ENCODE assay signal across 18 mouse cellular contexts in the genomic region with DNA sequence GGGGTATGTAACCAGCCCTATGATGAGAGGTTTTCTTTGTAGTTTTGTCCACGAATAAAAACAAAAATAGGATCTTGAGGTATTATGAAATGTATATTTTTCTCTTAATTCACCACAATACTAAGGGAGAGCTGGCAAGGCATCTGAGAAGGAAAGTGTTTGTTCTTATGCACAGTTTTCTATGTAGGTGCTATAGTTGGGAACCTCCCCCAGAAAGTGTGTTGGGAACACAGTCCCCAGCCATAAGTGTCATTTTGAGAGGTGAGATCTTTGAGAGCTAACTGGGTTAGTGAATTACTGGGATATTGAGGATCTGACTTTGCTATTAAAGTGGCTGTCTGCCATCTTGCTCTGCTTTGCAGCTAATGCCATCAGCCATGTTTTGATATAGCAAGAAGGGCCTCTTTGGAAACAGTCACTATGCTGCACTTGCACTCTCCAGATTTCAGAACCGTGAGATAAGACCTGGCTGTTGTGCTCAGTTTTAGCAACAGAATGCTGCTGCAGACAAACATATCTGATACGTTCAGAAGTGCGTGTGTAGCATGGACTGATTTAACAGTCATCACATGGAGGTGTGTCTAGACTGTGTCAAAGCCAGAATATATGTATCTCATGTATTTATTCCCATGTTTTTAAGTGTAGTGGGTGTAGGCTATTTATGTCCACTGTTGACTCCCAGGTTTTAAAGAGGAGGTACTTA. TPM values are rescaled to one million over a fixed set of nuclear protein-coding genes. Genes with fewer than 3 reads are reported as not detected.
DNase-seq lines count a peak whose midpoint lies in the region; ATAC-seq and TF ChIP-seq lines count a peak whose summit lies in the region.
"Had no signal": no experiment of that assay in that cellular context is flagged by ENCODE, and none has a peak within 500 bp of the region (broad histone marks: within the 10 kb centered on the region; RNA-seq: fewer than 3 reads in every experiment).

No protein-coding gene starts in this region.

- H3K9me3 ChIP-seq in liver, embryonic 11.5 days (ENCODE audit: control insufficient read depth, low read length): no peaks in the 10 kb centered on the region
- no peaks in the 10 kb centered on the region for H3K9me3 ChIP-seq in heart, embryonic 10.5 days
- H3K9me3 ChIP-seq in heart, postnatal 0 days (replicated peaks; ENCODE audit: control insufficient read depth, low read length): no peaks in the 10 kb centered on the region
- H3K9me3 ChIP-seq in midbrain, embryonic 16.5 days (replicated peaks; ENCODE audit: control insufficient read depth, low read length, poor library complexity, severe bottlenecking): no peaks in the 10 kb centered on the region
- H3K9me3 ChIP-seq in limb, embryonic 10.5 days (replicated peaks): no peaks in the 10 kb centered on the region
- H3K9me3 ChIP-seq in midbrain, postnatal 0 days (ENCODE audit: low read length): no peaks in the 10 kb centered on the region
- H3K9me3 ChIP-seq: hindbrain, embryonic 10.5 days; neural tube, embryonic 13.5 days had no signal

- no peak overlapping the region for H3K4me3 ChIP-seq in liver, embryonic 11.5 days (ENCODE audit: low read depth, low read length)
- no peak overlapping the region for H3K4me3 ChIP-seq in heart, embryonic 10.5 days
- H3K4me3 ChIP-seq in heart, postnatal 0 days (ENCODE audit: low read depth, low read length): no peak overlapping the region
- H3K4me3 ChIP-seq in midbrain, embryonic 16.5 days (ENCODE audit: low read depth, low read length): no peak overlapping the region
- no peak overlapping the region for H3K4me3 ChIP-seq in limb, embryonic 10.5 days
- no peak overlapping the region for H3K4me3 ChIP-seq in midbrain, postnatal 0 days (ENCODE audit: low read depth, low read length)
- H3K4me3 ChIP-seq: hindbrain, embryonic 10.5 days; neural tube, embryonic 13.5 days had no signal

- peak; percentile 54; the same call in 1 of the 2 replicates for ATAC-seq in liver, embryonic 11.5 days (replicated peaks; ENCODE audit: low FRiP score)
- ATAC-seq in heart, postnatal 0 days (ENCODE audit: insufficient read depth, low read depth): peak; percentile 77
- ATAC-seq in midbrain, embryonic 16.5 days: no peak
- no peak for ATAC-seq in midbrain, postnatal 0 days (ENCODE audit: low FRiP score)

- peak; percentile 66 for TF ChIP-seq EP300 in heart, postnatal 0 days (IDR thresholded peaks at IDR 0.05; ENCODE audit: low read depth)

- no peak overlapping the region for H3K4me2 ChIP-seq in liver, embryonic 11.5 days
- peak overlapping the region; percentile 23; the same call in 1 of the 2 replicates for H3K4me2 ChIP-seq in heart, postnatal 0 days (ENCODE audit: low read depth, low read length)
- no peak overlapping the region for H3K4me2 ChIP-seq in midbrain, embryonic 16.5 days (ENCODE audit: low read length)
- H3K4me2 ChIP-seq in midbrain, postnatal 0 days (ENCODE audit: low read depth, low read length, poor library complexity, severe bottlenecking): no peak overlapping the region
- H3K4me2 ChIP-seq: midbrain, embryonic 11.5 days; neural tube, embryonic 13.5 days had no signal

- H3K36me3 ChIP-seq in liver, embryonic 11.5 days (ENCODE audit: control insufficient read depth, insufficient read depth, low read length): no peaks in the 10 kb centered on the region
- H3K36me3 ChIP-seq in heart, embryonic 10.5 days: no peaks in the 10 kb centered on the region
- H3K36me3 ChIP-seq in heart, postnatal 0 days (replicated peaks; ENCODE audit: control insufficient read depth, insufficient read depth, low read length): no peaks in the 10 kb centered on the region
- H3K36me3 ChIP-seq in midbrain, embryonic 16.5 days (ENCODE audit: control insufficient read depth, insufficient read depth, low read length): no peaks in the 10 kb centered on the region
- no peaks in the 10 kb centered on the region for H3K36me3 ChIP-seq in limb, embryonic 10.5 days
- H3K36me3 ChIP-seq in midbrain, postnatal 0 days (ENCODE audit: insufficient read depth, low read length): no peaks in the 10 kb centered on the region
- H3K36me3 ChIP-seq: G1E; hindbrain, embryonic 10.5 days; neural tube, embryonic 13.5 days had no signal

- DNase-seq in liver, embryonic 11.5 days (ENCODE audit: low spot score): no peak
- no peak for DNase-seq in liver
- DNase-seq in Muller cell, postnatal 12 days (ENCODE audit: inconsistent ontology term): peak; percentile 48
- DNase-seq in heart, embryonic 10.5 days (ENCODE audit: low spot score): peak; percentile 80
- peak; percentile 74 for DNase-seq in heart, postnatal 0 days (ENCODE audit: low spot score)
- no peak for DNase-seq in limb, embryonic 10.5 days (ENCODE audit: low spot score)
- no peak for DNase-seq in midbrain, postnatal 0 days (ENCODE audit: low spot score)
- DNase-seq: cerebellum, adult 11-12 months; cerebellum, postnatal 25 days; kidney, adult 18-20 months; spleen, adult 18-20 months; thymus, adult 2 months had no signal

- TF ChIP-seq CTCF in heart, postnatal 0 days (IDR thresholded peaks at IDR 0.05; ENCODE audit: low read depth): no peak
- no peak for TF ChIP-seq CTCF in midbrain, postnatal 0 days (IDR thresholded peaks at IDR 0.05)

- no peak overlapping the region for H3K27ac ChIP-seq in liver, embryonic 11.5 days (ENCODE audit: low read depth, low read length)
- peak overlapping the region; percentile 19; the same call in 1 of the 2 replicates for H3K27ac ChIP-seq in heart, embryonic 10.5 days
- peak overlapping the region; percentile 71 for H3K27ac ChIP-seq in heart, postnatal 0 days (ENCODE audit: low read depth)
- no peak overlapping the region for H3K27ac ChIP-seq in midbrain, embryonic 16.5 days (ENCODE audit: low read length)
- no peak overlapping the region for H3K27ac ChIP-seq in limb, embryonic 10.5 days
- H3K27ac ChIP-seq in midbrain, postnatal 0 days (ENCODE audit: low read depth, low read length): no peak overlapping the region
- H3K27ac ChIP-seq: hindbrain, embryonic 10.5 days; kidney, postnatal 0 days; neural tube, embryonic 13.5 days had no signal

- peaks cover 9% of the 10 kb centered on the region for H3K27me3 ChIP-seq in liver, embryonic 11.5 days (replicated peaks; ENCODE audit: control insufficient read depth, insufficient read depth, low read length)
- H3K27me3 ChIP-seq in heart, embryonic 10.5 days (ENCODE audit: insufficient read depth, poor library complexity, severe bottlenecking): peaks cover 6% of the 10 kb centered on the region; the same call in 1 of the 2 replicates
- no peaks in the 10 kb centered on the region for H3K27me3 ChIP-seq in heart, postnatal 0 days (ENCODE audit: control insufficient read depth, insufficient read depth, low read length)
- H3K27me3 ChIP-seq in midbrain, embryonic 16.5 days (ENCODE audit: control insufficient read depth, insufficient read depth, low read depth, low read length): no peaks in the 10 kb centered on the region; the same call in none of the 2 replicates
- peaks cover 20% of the 10 kb centered on the region for H3K27me3 ChIP-seq in limb, embryonic 10.5 days (ENCODE audit: low read depth, poor library complexity, severe bottlenecking)
- H3K27me3 ChIP-seq in midbrain, postnatal 0 days (ENCODE audit: insufficient read depth, low read length): no peaks in the 10 kb centered on the region

- 55% methylated on average over 4 of the region's 4 CpGs for WGBS in liver, embryonic 11.5 days
- WGBS in heart, embryonic 10.5 days: 31% methylated on average over 4 of the region's 4 CpGs
- WGBS in heart, postnatal 0 days: 22% methylated on average over 4 of the region's 4 CpGs
- WGBS in midbrain, embryonic 16.5 days: 81% methylated on average over 4 of the region's 4 CpGs
- 86% methylated on average over 4 of the region's 4 CpGs for WGBS in limb, embryonic 10.5 days
- WGBS in midbrain, postnatal 0 days: 79% methylated on average over 4 of the region's 4 CpGs

- no peak overlapping the region for H3K9ac ChIP-seq in liver, embryonic 11.5 days (ENCODE audit: low read depth, low read length)
- no peak overlapping the region for H3K9ac ChIP-seq in heart, postnatal 0 days (replicated peaks; ENCODE audit: low read depth, low read length)
- H3K9ac ChIP-seq in midbrain, embryonic 16.5 days (ENCODE audit: low read depth, low read length): no peak overlapping the region
- no peak overlapping the region for H3K9ac ChIP-seq in midbrain, postnatal 0 days (replicated peaks; ENCODE audit: low read length, poor library complexity, severe bottlenecking)
- H3K9ac ChIP-seq: neural tube, embryonic 13.5 days had no signal

- no peaks in the 10 kb centered on the region for H3K4me1 ChIP-seq in liver, embryonic 11.5 days (replicated peaks; ENCODE audit: control insufficient read depth, insufficient read depth, low read length)
- peaks cover 26% of the 10 kb centered on the region for H3K4me1 ChIP-seq in heart, embryonic 10.5 days
- peaks cover 41% of the 10 kb centered on the region for H3K4me1 ChIP-seq in heart, postnatal 0 days (ENCODE audit: control insufficient read depth, insufficient read depth)
- H3K4me1 ChIP-seq in midbrain, embryonic 16.5 days (ENCODE audit: control insufficient read depth, insufficient read depth, low read length): peaks cover 9% of the 10 kb centered on the region
- peaks cover 24% of the 10 kb centered on the region for H3K4me1 ChIP-seq in limb, embryonic 10.5 days
- peaks cover 5% of the 10 kb centered on the region; the same call in 1 of the 2 replicates for H3K4me1 ChIP-seq in midbrain, postnatal 0 days (ENCODE audit: insufficient read depth, low read length)

RNA-seq across cellular contexts. Expression of gene Otud1, which starts 5.7 kb away (rescaled TPM):
- polyA plus RNA-seq in liver, embryonic 11.5 days (2014; fragmentation: Nextera tagmentation; extraction: Ambion mirVana): 0.62 and 0.95 TPM in 2 replicates
- polyA plus RNA-seq in heart, embryonic 10.5 days (2016; fragmentation: Nextera tagmentation; extraction: Ambion mirVana): 3.1 and 4.1 TPM in 2 replicates
- total RNA-seq in heart, postnatal 0 days (2014; rRNA removed; ENCODE audit: low replicate concordance): 10.6 and 38.4 TPM in 2 replicates
- polyA plus RNA-seq in heart, postnatal 0 days (2015; fragmentation: Nextera tagmentation; extraction: Ambion mirVana): 4.4 and 5.6 TPM in 2 replicates
- polyA plus RNA-seq in midbrain, embryonic 16.5 days (2015; fragmentation: Nextera tagmentation; extraction: Ambion mirVana): 0.80 and 1.1 TPM in 2 replicates
- polyA plus RNA-seq in limb, embryonic 10.5 days (2016; fragmentation: Nextera tagmentation; extraction: Ambion mirVana): 0.39 and 0.41 TPM in 2 replicates
- total RNA-seq in midbrain, postnatal 0 days (2014; rRNA removed): 6.4 and 9.4 TPM in 2 replicates
- 1.7 and 2.0 TPM in 2 replicates for polyA plus RNA-seq in midbrain, postnatal 0 days (2015; fragmentation: Nextera tagmentation; extraction: Ambion mirVana)
- polyA plus RNA-seq: G1E had no signal

Comparison
In these comparisons a context has a peak if more than half of its experiments do, and no peak if none do; other contexts are left out.
1. ATAC-seq: peak in liver, embryonic 11.5 days (single experiment) and heart, postnatal 0 days (single experiment); none in midbrain, embryonic 16.5 days (single experiment) and midbrain, postnatal 0 days (single experiment).
2. DNase-seq: peak in Muller cell, postnatal 12 days (single experiment), heart, embryonic 10.5 days (single experiment) and heart, postnatal 0 days (single experiment); none in liver, embryonic 11.5 days (single experiment), liver (single experiment), limb, embryonic 10.5 days (single experiment) and midbrain, postnatal 0 days (single experiment).
3. H3K27ac ChIP-seq: peak in heart, embryonic 10.5 days (single experiment) and heart, postnatal 0 days (single experiment); none in liver, embryonic 11.5 days (single experiment), midbrain, embryonic 16.5 days (single experiment), limb, embryonic 10.5 days (single experiment) and midbrain, postnatal 0 days (single experiment).